Mouse (Mus musculus): Measurements from ENCODE around the gene Calcoco1. TPM values are rescaled to one million over a fixed set of nuclear protein-coding genes. Genes with fewer than 3 reads are reported as not detected.

The Calcoco1 gene
- polyA plus RNA-seq, 1 experiment from 2014 or later = 51.4 TPM

DNA sequence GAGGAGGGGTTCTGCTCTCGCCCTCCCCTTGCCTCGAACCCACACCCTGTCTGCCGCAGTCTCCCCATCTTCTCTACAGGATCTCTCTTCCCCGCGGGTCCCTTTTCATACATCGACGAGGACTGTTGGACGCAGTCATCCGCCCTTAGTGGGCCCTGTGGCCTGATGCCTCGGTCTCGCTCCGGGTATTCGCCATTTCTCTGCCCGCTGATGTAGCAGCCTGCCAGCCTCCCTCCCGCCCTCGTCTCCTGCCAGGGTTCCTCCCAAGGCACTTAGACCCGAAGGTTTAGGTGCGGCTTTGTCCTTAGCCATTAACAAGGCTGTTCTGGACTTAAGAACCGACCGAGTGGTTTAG lies 25.3 kb upstream of the Calcoco1 start:
- WGBS = 2% methylated on average over 20 of the region's 20 CpGs
- H3K36me3 ChIP-seq = no peaks in the 10 kb centered on the region
- H3K9ac ChIP-seq = peak overlapping the region; percentile 50
- H3K9me3 ChIP-seq (replicated peaks) = no peaks in the 10 kb centered on the region
- H3K27me3 ChIP-seq = peaks cover 77% of the 10 kb centered on the region
- H3K27ac ChIP-seq = peak overlapping the region; percentile 57
- peak overlapping the region; percentile 53 for H3K4me3 ChIP-seq (replicated peaks)
- H3K4me1 ChIP-seq = peaks cover 60% of the 10 kb centered on the region
- peak overlapping the region; percentile 94 for H3K4me2 ChIP-seq
- ATAC-seq (replicated peaks; ENCODE audit: low FRiP score) = no peak

DNA sequence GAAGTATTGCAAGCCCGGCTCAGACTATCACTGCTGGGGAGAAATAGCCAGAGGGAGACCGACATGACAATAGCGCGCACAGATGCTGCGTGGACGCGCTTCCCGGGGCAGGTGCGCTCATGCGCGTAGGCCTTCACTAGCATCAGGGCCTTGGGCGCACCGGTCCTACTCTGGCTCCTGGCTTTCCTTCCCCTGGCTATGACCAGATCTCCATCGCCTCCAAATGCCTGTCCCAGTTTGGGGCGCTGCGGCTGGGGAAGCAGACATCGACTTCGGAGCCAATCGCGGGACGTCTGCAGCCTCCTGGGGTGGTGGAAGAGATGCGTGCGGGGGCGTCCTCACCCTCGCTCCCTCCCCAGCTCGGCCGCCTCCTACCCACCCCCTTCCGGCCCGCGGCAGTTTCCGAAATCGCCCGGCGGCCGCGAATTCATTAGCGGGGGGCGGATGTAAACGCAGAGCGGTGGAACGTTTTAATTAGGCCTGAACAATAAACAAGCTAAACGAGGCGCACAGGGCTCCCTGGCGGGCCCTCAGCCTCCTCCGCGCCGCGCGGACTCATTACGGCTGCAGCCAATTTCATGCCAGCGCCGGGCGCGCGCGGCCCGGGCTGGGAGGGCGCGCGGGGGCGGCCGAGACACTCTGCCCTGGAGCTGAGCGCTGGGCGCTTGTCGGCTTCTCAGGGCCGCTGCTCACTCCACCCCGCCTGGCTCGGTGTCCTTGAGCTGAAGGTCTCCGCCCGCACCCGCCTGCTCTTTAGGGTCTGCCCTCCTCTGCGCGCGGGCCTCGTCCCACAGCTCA lies 24.7 kb upstream of the Calcoco1 start:
- H3K27me3 ChIP-seq = peaks cover 76% of the 10 kb centered on the region
- H3K4me3 ChIP-seq (replicated peaks) = peak overlapping the region; percentile 53
- H3K4me1 ChIP-seq = peaks cover 60% of the 10 kb centered on the region
- H3K36me3 ChIP-seq = no peaks in the 10 kb centered on the region
- H3K4me2 ChIP-seq = peak overlapping the region; percentile 94
- H3K9me3 ChIP-seq (replicated peaks) = no peaks in the 10 kb centered on the region
- peak overlapping the region; percentile 50 for H3K9ac ChIP-seq
- H3K27ac ChIP-seq = peak overlapping the region; percentile 57
- WGBS = under 1% methylated on average over 72 of the region's 75 CpGs
- peak; percentile 64 for ATAC-seq (replicated peaks; ENCODE audit: low FRiP score)

DNA sequence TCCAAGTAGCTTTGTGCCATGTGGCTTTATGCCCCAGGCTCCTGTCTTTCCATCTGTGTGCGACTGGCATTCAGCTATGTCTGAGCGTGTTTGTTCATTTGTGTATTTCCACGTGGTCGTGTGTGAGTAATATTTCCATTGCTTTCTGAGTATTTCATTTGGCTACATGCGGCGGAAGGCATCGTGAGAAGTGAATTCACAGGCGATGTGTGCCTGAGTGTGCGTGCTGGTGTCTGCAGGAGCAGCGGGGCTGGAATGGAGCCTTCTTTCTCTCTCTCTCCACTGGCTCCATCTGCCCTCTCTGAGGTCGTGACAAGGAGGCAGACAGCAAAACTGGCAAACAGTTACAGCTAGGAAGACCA lies 24.1 kb upstream of the Calcoco1 start:
- Histone ChIP-seq H3K27me3 (peaks cover 80% of the 10 kb centered on the region), H3K9me3 (replicated peaks) (no peaks in the 10 kb centered on the region), H3K4me2 (peak overlapping the region; percentile 94), H3K27ac (peak overlapping the region; percentile 57), H3K9ac (no peak overlapping the region), H3K4me3 (replicated peaks) (peak overlapping the region; percentile 53), H3K36me3 (no peaks in the 10 kb centered on the region), H3K4me1 (peaks cover 60% of the 10 kb centered on the region)
- no peak for ATAC-seq (replicated peaks; ENCODE audit: low FRiP score)
- WGBS = 17% methylated on average over 11 of the region's 11 CpGs

DNA sequence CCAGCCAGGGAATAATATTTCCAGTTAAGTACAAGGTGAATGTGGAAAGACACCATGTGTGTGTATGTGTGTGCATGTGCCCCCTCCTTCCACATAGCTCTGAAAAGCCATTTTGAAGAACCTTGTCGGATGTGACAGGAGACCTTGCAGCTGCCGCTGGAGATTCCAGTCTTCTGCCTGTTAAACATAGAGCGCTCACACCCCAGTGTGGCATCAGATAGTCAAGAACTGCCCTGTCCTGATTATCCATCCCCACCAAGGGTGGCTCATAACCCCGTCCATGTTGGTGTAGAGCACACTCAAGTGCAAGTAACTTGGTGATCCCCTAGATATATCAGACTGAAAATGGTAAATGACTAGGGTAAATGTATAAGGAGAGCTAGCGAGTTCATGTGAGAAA lies 23.4 kb upstream of the Calcoco1 start:
- Histone ChIP-seq H3K27ac (no peak overlapping the region), H3K36me3 (no peaks in the 10 kb centered on the region), H3K9me3 (replicated peaks) (no peaks in the 10 kb centered on the region), H3K4me2 (no peak overlapping the region), H3K27me3 (peaks cover 80% of the 10 kb centered on the region), H3K4me1 (peaks cover 56% of the 10 kb centered on the region), H3K9ac (no peak overlapping the region), H3K4me3 (replicated peaks) (no peak overlapping the region)
- WGBS = 39% methylated on average over 5 of the region's 5 CpGs
- no peak for ATAC-seq (replicated peaks; ENCODE audit: low FRiP score)

DNA sequence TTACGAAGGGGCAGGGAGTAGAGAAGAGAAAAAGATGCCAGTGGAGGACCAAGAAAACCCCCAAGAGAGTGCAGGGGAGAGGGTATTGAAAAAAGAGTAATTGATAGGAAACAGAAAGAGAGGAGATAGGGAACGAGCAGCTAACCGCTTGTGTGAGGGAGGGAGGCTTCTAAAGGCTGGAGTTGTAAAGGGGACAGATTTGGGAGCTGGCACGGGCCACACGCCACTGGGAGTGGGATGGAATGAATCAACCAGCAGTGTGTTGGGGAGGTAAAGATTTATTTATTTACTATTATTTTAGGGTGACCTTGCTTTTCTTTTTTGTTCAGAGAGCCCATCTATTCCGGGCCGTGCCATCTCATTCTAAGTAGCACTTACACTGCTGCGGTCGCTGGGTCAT lies 22.9 kb upstream of the Calcoco1 start:
- ATAC-seq (replicated peaks; ENCODE audit: low FRiP score) = no peak
- Histone ChIP-seq H3K4me2 (no peak overlapping the region), H3K4me1 (peaks cover 52% of the 10 kb centered on the region), H3K9me3 (replicated peaks) (no peaks in the 10 kb centered on the region), H3K36me3 (no peaks in the 10 kb centered on the region), H3K9ac (no peak overlapping the region), H3K27me3 (peaks cover 81% of the 10 kb centered on the region), H3K27ac (no peak overlapping the region), H3K4me3 (replicated peaks) (no peak overlapping the region)
- WGBS = 25% methylated on average over 9 of the region's 9 CpGs

DNA sequence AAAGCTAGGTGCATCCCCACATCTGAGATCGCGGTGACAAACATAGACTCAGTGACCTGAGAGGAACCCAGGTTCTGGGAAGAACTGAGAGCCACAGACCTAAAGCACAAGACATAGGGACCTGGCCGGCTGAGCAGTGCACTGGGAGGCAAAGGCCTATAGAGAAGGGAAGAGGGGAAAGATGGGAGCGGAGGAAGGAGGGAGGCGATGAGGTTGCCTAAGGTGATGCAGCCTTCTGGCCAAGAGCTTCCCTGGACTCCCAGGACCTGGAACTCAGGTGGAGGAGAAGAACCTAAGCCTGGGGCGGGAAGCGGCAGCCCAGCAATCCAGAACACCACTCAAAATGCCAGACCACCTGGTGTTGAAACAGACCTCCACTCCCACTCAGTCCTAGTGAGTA lies 22.4 kb upstream of the Calcoco1 start:
- peaks cover 85% of the 10 kb centered on the region for H3K27me3 ChIP-seq
- 22% methylated on average over 7 of the region's 7 CpGs for WGBS
- H3K4me2 ChIP-seq = no peak overlapping the region
- no peaks in the 10 kb centered on the region for H3K9me3 ChIP-seq (replicated peaks)
- ATAC-seq (replicated peaks; ENCODE audit: low FRiP score) = no peak
- H3K4me1 ChIP-seq = peaks cover 51% of the 10 kb centered on the region
- H3K27ac ChIP-seq = no peak overlapping the region
- no peak overlapping the region for H3K9ac ChIP-seq
- no peaks in the 10 kb centered on the region for H3K36me3 ChIP-seq
- no peak overlapping the region for H3K4me3 ChIP-seq (replicated peaks)

- no peak overlapping the region for H3K9ac ChIP-seq
- no peak overlapping the region for H3K4me2 ChIP-seq
- H3K4me1 ChIP-seq = peaks cover 47% of the 10 kb centered on the region
- ATAC-seq (replicated peaks; ENCODE audit: low FRiP score) = no peak
- no peaks in the 10 kb centered on the region for H3K36me3 ChIP-seq
- no peak overlapping the region for H3K27ac ChIP-seq
- no peak overlapping the region for H3K4me3 ChIP-seq (replicated peaks)
- H3K27me3 ChIP-seq = peaks cover 89% of the 10 kb centered on the region
- H3K9me3 ChIP-seq (replicated peaks) = no peaks in the 10 kb centered on the region
- 2% methylated on average over 14 of the region's 14 CpGs for WGBS
Measured at GRCm38 (mm10) chr15:102743996-102744395, 22.0 kb upstream of the Calcoco1 start.

DNA sequence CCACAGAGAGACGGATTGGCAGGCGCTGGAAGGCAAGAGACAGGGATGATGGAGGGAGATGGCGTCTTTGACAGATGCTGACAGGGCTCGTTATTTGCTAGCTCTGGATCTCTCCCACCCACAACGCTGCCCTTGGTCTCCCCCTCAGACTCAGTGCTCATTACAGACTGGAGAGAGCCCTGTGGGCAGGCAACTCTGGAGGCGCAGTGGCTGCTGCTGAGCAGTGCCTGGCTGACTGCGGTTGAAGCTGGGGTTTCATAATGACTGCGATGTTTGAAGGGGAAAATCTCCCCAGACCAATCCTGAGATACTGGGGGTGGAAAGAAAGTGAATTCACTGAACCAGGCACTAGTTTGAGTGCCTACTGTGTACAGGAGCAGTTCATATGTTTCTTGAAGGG lies 21.2 kb upstream of the Calcoco1 start:
- peaks cover 84% of the 10 kb centered on the region for H3K27me3 ChIP-seq
- no peak for ATAC-seq (replicated peaks; ENCODE audit: low FRiP score)
- H3K4me3 ChIP-seq (replicated peaks) = no peak overlapping the region
- WGBS = 26% methylated on average over 8 of the region's 8 CpGs
- no peak overlapping the region for H3K4me2 ChIP-seq
- H3K36me3 ChIP-seq = no peaks in the 10 kb centered on the region
- H3K27ac ChIP-seq = no peak overlapping the region
- peaks cover 40% of the 10 kb centered on the region for H3K4me1 ChIP-seq
- no peak overlapping the region for H3K9ac ChIP-seq
- no peaks in the 10 kb centered on the region for H3K9me3 ChIP-seq (replicated peaks)

- Histone ChIP-seq H3K4me3 (replicated peaks) (no peak overlapping the region), H3K9me3 (replicated peaks) (no peaks in the 10 kb centered on the region), H3K27me3 (peaks cover 84% of the 10 kb centered on the region), H3K36me3 (no peaks in the 10 kb centered on the region), H3K9ac (no peak overlapping the region), H3K4me2 (no peak overlapping the region), H3K4me1 (peaks cover 35% of the 10 kb centered on the region), H3K27ac (no peak overlapping the region)
- peak; percentile 47 for ATAC-seq (replicated peaks; ENCODE audit: low FRiP score)
- WGBS = 1% methylated on average over 10 of the region's 10 CpGs
Measured at GRCm38 (mm10) chr15:102742589-102742988, 20.6 kb upstream of the Calcoco1 start.

- H3K27ac ChIP-seq = no peak overlapping the region
- H3K27me3 ChIP-seq = peaks cover 85% of the 10 kb centered on the region
- H3K9ac ChIP-seq = no peak overlapping the region
- no peak for ATAC-seq (replicated peaks; ENCODE audit: low FRiP score)
- WGBS = 27% methylated on average over 15 of the region's 15 CpGs
- no peaks in the 10 kb centered on the region for H3K9me3 ChIP-seq (replicated peaks)
- peaks cover 41% of the 10 kb centered on the region for H3K4me1 ChIP-seq
- H3K36me3 ChIP-seq = no peaks in the 10 kb centered on the region
- no peak overlapping the region for H3K4me3 ChIP-seq (replicated peaks)
- H3K4me2 ChIP-seq = peak overlapping the region; percentile 36; the same call in 1 of the 2 replicates
Measured at GRCm38 (mm10) chr15:102739520-102740297, 17.7 kb upstream of the Calcoco1 start.

DNA sequence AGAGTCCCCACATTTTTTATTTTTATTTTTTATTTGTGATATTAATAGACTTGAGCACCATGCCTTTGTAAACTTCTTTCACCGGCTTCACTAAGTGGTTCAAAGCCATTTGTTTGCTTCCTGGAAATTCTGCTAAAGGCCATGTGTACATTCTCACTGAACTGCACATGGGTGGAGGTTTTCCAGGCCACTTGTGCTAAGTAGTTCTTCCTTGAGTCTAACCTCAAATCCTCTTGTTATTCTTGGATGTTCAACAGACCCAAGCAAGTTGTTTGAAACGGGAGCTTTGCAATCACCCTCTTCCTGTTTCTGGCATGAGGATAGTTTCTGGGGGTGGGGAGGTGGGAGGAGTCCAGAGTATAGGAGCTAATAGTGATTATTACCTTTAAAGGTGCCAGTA lies 16.5 kb upstream of the Calcoco1 start:
- Histone ChIP-seq H3K4me2 (no peak overlapping the region), H3K36me3 (no peaks in the 10 kb centered on the region), H3K4me1 (peaks cover 30% of the 10 kb centered on the region), H3K9me3 (replicated peaks) (no peaks in the 10 kb centered on the region), H3K27me3 (peaks cover 85% of the 10 kb centered on the region), H3K9ac (no peak overlapping the region), H3K27ac (no peak overlapping the region), H3K4me3 (replicated peaks) (no peak overlapping the region)
- WGBS = 44% methylated on average over 2 of the region's 2 CpGs
- no peak for ATAC-seq (replicated peaks; ENCODE audit: low FRiP score)

- 64% methylated on average over 19 of the region's 19 CpGs for WGBS
- H3K4me1 ChIP-seq = peaks cover 29% of the 10 kb centered on the region
- no peak overlapping the region for H3K4me3 ChIP-seq (replicated peaks)
- H3K9me3 ChIP-seq (replicated peaks) = no peaks in the 10 kb centered on the region
- H3K27me3 ChIP-seq = peaks cover 89% of the 10 kb centered on the region
- H3K4me2 ChIP-seq = no peak overlapping the region
- H3K9ac ChIP-seq = no peak overlapping the region
- no peak overlapping the region for H3K27ac ChIP-seq
- no peak for ATAC-seq (replicated peaks; ENCODE audit: low FRiP score)
- no peaks in the 10 kb centered on the region for H3K36me3 ChIP-seq
Measured at GRCm38 (mm10) chr15:102737092-102737491, 15.1 kb upstream of the Calcoco1 start.

All from kidney, embryonic 15.5 days (tissue).